Mouse (Mus musculus) embryonic facial prominence, embryonic 15.5 days (tissue): ENCODE results near the gene Mroh2a. TPM values are rescaled to one million over a fixed set of nuclear protein-coding genes. Genes with fewer than 3 reads are reported as not detected.

Experiments used
- ATAC-seq: fragments of 200-750 bp; cut with Nextera tagmentation; 2 replicates; pipeline ENCODE4 v1.8.0; 2017; ENCODE audit warnings: low read depth, moderate TSS enrichment; ENCODE audit not compliant: insufficient number of reproducible peaks, low FRiP score, low TSS enrichment
- H3K27ac ChIP-seq: fragments of 300-500 bp; sonication (generic); replicated peaks from 2 replicates; pipeline ENCODE4 v1.5.1; 2015; ENCODE audit warnings: mild to moderate bottlenecking, inconsistent platforms
- H3K27me3 ChIP-seq: fragments of 300-500 bp; sonication (generic); 2 replicates; pipeline ENCODE4 v1.6.1; 2015; ENCODE audit warnings: inconsistent platforms
- H3K36me3 ChIP-seq: fragments of 300-500 bp; sonication (generic); 2 replicates; pipeline ENCODE4 v1.6.1; 2015; ENCODE audit warnings: mild to moderate bottlenecking, inconsistent platforms
- H3K4me1 ChIP-seq: fragments of 300-500 bp; sonication (generic); 2 replicates; pipeline ENCODE4 v1.6.1; 2015; ENCODE audit warnings: inconsistent platforms
- H3K4me2 ChIP-seq: fragments of 300-500 bp; sonication (generic); replicated peaks from 2 replicates; pipeline ENCODE4 v1.6.1; 2015; ENCODE audit warnings: mild to moderate bottlenecking, inconsistent platforms
- H3K4me3 ChIP-seq: fragments of 300-500 bp; sonication (generic); replicated peaks from 2 replicates; pipeline ENCODE4 v1.5.1; 2015; ENCODE audit warnings: mild to moderate bottlenecking, inconsistent platforms
- H3K9ac ChIP-seq: fragments of 300-500 bp; sonication (generic); 2 replicates; pipeline ENCODE4 v1.6.1; 2015; ENCODE audit warnings: inconsistent platforms
- H3K9me3 ChIP-seq: fragments of 300-500 bp; sonication (generic); replicated peaks from 2 replicates; pipeline ENCODE4 v1.6.1; 2016; ENCODE audit warnings: inconsistent platforms
- WGBS: fragments of 180-500 bp; shearing (Covaris S2); methylation state at CpG from one replicate; pipeline ENCODE4 v1.1.7; 2015; 5-methylcytosine and 5-hydroxymethylcytosine counted together
- polyA plus RNA-seq: library from polyadenylated mRNA; unstranded; fragments of >200 nt; fragmentation: Nextera tagmentation; extraction: Ambion mirVana; gene quantifications from 2 replicates; pipeline ENCODE4 v1.2.1, GENCODE M21; 2015

Mroh2a gene
- 0.98 and 1.4 TPM in 2 replicates for polyA plus RNA-seq

DNA sequence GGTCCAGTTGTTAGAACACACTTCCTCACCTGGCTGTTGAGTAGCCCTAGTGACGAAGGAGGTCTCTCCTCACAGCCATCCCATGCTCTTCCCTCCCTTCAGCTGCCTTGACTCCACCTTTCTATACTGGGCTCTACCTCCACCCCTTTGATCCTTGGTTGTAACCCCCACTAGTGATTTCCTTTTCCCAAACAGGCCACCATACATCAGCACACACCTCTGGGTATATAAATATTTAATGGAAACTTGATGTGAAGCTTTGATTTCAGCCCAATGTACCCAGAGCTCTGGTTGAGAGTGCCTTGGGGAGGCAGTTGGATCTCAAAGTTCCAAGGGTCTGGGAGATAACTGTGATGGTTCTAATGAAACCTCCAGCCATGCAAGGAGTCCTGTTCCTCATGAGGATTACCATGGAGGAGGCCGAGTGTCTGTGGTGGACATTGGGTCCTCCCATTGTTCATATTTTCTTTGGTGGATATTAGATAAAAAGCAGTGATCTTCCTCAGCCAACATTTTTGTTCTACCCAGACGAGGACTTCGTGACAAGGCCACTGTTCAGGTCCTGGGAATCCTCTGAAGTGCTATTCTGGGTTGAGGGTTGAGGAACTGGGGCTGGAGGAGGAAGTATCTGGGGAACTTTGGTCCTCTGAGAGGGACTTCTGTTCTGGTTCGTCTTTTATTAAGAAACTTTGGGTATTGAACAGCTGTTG is at the start of gene Mroh2a:
Gene Mroh2a (plus strand): TSS at position 317 of the 710 bp plus-strand sequence.
- Histone ChIP-seq H3K4me2 (no peak within 1 kb of the TSS), H3K36me3 (no peaks in the 10 kb centered on the region), H3K27ac (no peak within 1 kb of the TSS), H3K4me3 (no peak within 1 kb of the TSS), H3K9ac (no peak within 1 kb of the TSS), H3K9me3 (peaks cover 58% of the 10 kb centered on the region), H3K4me1 (no peaks in the 10 kb centered on the region), H3K27me3 (no peaks in the 10 kb centered on the region)
- ATAC-seq = no peak
- 53% methylated on average over 5 of the region's 5 CpGs for WGBS

DNA sequence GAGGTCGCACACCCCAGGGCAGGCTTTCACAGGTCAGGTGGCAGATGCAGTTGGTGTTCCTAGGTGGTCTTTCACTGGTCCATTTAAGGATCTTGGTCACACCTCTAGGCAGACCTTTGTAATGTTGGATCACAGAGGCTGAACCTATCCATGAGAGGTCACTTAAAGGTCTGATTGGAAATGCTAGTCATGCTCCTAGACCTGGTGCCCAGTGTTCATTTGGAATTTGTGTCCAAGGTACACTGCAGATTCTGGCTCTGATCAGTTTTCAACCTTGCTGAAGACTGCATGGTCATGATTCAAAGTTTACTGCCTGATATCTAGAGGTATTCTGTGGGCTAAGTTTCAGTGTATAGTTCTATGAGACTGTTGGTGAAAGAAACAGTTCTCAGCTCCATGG is 47.1 kb upstream of the Mroh2a start:
- Histone ChIP-seq H3K27me3 (no peaks in the 10 kb centered on the region), H3K9me3 (peaks cover 15% of the 10 kb centered on the region), H3K27ac (no peak overlapping the region), H3K9ac (no peak overlapping the region), H3K4me3 (no peak overlapping the region), H3K4me2 (no peak overlapping the region), H3K36me3 (no peaks in the 10 kb centered on the region), H3K4me1 (no peaks in the 10 kb centered on the region)
- 92% methylated on average over 1 of the region's 1 CpGs for WGBS
- ATAC-seq = no peak

DNA sequence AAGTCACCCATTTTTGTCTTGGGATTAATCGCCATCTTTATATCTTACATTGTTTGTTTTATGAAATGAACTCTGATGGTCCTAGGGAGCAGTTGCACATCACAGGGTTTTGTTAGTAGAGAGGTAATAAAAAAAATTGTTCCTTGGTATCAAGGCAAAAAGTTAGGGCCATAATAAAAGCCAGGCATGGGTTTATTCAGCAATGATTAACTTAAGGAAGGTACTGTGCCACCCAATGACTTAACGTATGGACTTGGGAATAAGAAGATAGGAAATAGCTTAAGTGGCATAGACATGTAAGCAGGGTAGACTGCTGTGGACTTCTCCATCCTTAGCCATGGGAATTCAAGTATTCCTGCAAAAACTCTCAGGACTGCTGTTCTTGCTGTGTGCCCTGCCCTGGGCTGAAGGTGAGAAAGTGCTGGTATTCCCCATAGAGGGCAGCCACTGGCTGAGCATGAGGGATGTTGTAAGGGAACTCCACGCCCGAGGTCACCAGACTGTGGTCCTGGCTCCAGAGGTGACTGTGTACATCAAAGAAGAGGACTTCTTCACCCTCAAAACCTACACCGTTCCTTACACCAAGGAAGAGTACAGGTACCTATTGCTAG is 40.4 kb upstream of the Mroh2a start:
- 85% methylated on average over 5 of the region's 5 CpGs for WGBS
- Histone ChIP-seq H3K27me3 (no peaks in the 10 kb centered on the region), H3K9ac (no peak overlapping the region), H3K4me3 (no peak overlapping the region), H3K27ac (no peak overlapping the region), H3K9me3 (no peaks in the 10 kb centered on the region), H3K36me3 (no peaks in the 10 kb centered on the region), H3K4me2 (no peak overlapping the region), H3K4me1 (no peaks in the 10 kb centered on the region)
- ATAC-seq = no peak

DNA sequence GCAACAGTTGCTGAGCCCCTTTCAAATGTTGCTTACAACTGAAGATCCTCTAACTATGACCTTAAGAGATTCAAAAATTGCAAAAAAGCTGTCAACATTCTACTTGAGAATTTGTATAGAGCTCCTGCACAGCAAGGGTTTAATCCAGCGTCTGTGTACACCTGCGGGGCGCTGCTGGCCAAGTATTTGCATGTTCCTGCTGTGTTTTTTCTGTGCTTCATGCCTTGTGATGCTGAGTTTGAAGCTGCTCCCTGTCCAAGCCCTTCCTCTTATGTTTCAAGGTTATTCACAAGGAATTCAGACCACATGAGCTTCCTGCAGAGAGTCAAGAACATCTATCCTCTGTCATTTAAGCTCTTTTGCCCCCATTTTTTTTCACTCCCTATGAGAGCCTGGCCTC is 34.6 kb upstream of the Mroh2a start:
- 61% methylated on average over 3 of the region's 3 CpGs for WGBS
- H3K27ac ChIP-seq = no peak overlapping the region

DNA sequence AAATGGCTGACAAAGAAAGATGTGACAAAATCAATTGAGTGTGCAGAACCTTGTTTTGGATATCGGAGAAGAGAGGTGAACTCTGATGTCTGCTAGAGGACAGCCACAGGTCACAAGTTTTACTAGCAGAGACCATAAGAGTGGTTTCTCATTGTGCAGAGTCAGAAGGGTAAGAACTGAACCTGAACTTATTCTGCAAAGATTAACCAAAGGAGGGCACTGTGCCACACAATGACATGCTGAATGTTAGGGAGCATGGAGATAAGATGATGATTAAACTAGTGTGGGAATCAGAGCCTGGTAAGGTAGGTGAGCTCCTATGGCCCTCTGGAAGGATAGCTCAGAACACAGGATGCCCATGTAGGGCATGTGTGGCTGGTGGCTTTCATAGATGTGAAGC is 31.1 kb upstream of the Mroh2a start:
- H3K27ac ChIP-seq = no peak overlapping the region
- no peak for ATAC-seq
- no peak overlapping the region for H3K4me2 ChIP-seq
- no peaks in the 10 kb centered on the region for H3K36me3 ChIP-seq
- no peaks in the 10 kb centered on the region for H3K27me3 ChIP-seq
- no peak overlapping the region for H3K9ac ChIP-seq
- H3K4me3 ChIP-seq = no peak overlapping the region
- H3K4me1 ChIP-seq = no peaks in the 10 kb centered on the region
- WGBS = 90% methylated on average over 1 of the region's 1 CpGs
- H3K9me3 ChIP-seq = no peaks in the 10 kb centered on the region

More for the DNA sequence above, 34.6 kb upstream of the Mroh2a start:
- no peaks in the 10 kb centered on the region for H3K36me3 ChIP-seq
- no peaks in the 10 kb centered on the region for H3K9me3 ChIP-seq
- no peaks in the 10 kb centered on the region for H3K27me3 ChIP-seq
- H3K4me3 ChIP-seq = no peak overlapping the region
- H3K4me1 ChIP-seq = no peaks in the 10 kb centered on the region
- H3K4me2 ChIP-seq = no peak overlapping the region
- ATAC-seq = no peak
- no peak overlapping the region for H3K9ac ChIP-seq

DNA sequence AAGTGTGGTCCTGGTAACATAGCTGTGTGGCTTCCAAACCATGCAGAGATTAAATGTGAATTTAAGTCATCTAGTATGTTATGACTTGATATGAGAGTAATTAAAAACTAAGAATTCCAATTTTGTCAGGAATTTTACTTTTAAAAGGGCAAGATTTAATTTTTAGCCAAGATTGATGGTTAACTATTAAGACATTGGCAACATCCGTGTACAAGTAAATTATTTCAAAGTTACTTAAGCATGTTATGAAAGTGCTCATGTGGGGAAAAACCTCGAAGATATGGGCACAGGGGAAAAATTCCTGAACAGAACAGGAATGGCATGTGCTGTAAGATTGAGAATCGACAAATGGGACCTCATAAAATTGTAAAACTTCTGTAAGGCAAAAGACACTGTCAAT is 29.3 kb upstream of the Mroh2a start:
- no peak overlapping the region for H3K4me3 ChIP-seq
- WGBS = 64% methylated on average over 3 of the region's 3 CpGs
- H3K27ac ChIP-seq = no peak overlapping the region
- no peak overlapping the region for H3K4me2 ChIP-seq
- H3K9ac ChIP-seq = no peak overlapping the region
- no peaks in the 10 kb centered on the region for H3K36me3 ChIP-seq
- no peak for ATAC-seq
- H3K9me3 ChIP-seq = no peaks in the 10 kb centered on the region
- H3K4me1 ChIP-seq = no peaks in the 10 kb centered on the region
- no peaks in the 10 kb centered on the region for H3K27me3 ChIP-seq

DNA sequence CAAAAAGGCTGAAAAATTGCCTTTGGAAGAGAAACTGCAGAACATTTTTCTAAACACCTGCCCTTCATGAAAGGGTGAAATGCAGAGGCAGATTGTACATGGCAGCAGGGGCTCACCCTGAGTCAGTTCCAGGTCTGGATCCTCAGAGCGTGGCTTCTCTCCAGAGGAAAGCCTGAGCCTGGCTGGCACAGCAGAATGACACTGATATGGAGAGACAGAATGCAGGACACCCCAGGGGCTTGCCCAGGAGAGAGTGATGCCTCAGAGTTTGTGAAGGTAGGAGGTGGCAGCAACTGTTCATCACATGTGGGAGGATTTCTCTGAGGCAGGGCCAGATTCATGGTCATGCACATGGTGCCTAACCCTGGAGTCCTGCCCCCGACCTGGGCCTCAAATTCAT is 26.8 kb upstream of the Mroh2a start:
- 73% methylated on average over 2 of the region's 2 CpGs for WGBS
- Histone ChIP-seq H3K4me3 (no peak overlapping the region), H3K9ac (no peak overlapping the region), H3K4me1 (peaks cover 1% of the 10 kb centered on the region; the same call in 1 of the 2 replicates), H3K4me2 (no peak overlapping the region), H3K27ac (no peak overlapping the region), H3K36me3 (no peaks in the 10 kb centered on the region), H3K9me3 (no peaks in the 10 kb centered on the region), H3K27me3 (no peaks in the 10 kb centered on the region)
- ATAC-seq = no peak

DNA sequence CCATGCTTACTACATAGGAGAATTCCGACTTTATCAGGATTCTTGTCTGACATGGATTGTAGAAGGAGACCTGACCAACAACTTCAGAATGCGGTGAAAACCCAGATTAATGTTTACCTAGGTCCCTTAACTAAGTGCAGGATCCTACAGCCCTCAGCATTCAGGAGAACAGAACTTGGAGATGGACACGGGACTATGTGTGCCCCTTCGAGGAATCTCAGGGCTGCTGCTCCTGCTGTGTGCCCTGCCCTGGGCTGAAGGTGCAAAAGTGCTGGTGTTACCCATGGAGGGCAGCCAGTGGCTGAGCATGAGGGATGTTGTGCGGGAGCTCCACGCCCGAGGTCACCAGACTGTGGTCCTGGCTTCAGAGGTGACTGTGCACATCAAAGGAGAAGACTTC is 26.3 kb upstream of the Mroh2a start, which contains the start of gene Ugt1a2:
Gene Ugt1a2 (plus strand): TSS at position 146 of the 400 bp plus-strand sequence.
- Histone ChIP-seq H3K9ac (no peak within 1 kb of the TSS), H3K36me3 (no peaks in the 10 kb centered on the region), H3K4me2 (no peak within 1 kb of the TSS), H3K27me3 (no peaks in the 10 kb centered on the region), H3K9me3 (no peaks in the 10 kb centered on the region), H3K4me3 (no peak within 1 kb of the TSS), H3K27ac (no peak within 1 kb of the TSS), H3K4me1 (peaks cover 6% of the 10 kb centered on the region; the same call in 1 of the 2 replicates)
- no peak for ATAC-seq
- WGBS = 80% methylated on average over 7 of the region's 7 CpGs

DNA sequence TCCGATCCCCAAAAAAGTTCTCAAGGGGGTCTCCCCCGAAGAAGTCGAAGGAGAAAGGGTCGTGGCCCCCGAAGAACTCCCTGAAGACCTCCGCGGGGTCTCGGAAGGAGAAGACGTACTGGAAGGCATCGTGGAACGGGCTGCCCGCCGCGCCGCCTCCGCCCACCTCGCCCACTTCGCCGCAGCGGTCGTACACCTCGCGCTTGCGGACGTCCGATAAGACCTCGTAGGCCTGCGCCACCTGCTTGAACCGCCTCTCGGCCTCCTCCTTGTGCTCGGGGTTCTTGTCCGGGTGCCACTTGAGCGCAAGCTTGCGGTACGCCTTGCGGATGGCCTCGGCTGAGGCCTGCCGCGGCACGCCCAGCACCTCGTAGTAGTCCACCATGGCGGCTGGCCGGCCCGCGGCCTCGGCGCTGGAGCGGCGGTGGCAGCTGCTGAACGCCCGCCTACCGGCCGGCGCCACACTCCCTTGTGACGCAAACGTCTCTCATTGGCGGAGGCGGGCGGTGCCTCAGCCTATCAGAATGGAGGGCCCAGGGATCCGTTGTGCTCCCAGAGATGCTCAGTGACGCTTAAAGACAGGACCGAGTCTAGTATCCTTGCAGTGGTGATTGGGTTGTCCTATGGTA is 21.4 kb upstream of the Mroh2a start, which contains the start of gene Dnajb3:
Gene Dnajb3 (minus strand): TSS at position 489 of the 629 bp plus-strand sequence.
- WGBS = 6% methylated on average over 62 of the region's 62 CpGs
- peak; percentile 97 for ATAC-seq

DNA sequence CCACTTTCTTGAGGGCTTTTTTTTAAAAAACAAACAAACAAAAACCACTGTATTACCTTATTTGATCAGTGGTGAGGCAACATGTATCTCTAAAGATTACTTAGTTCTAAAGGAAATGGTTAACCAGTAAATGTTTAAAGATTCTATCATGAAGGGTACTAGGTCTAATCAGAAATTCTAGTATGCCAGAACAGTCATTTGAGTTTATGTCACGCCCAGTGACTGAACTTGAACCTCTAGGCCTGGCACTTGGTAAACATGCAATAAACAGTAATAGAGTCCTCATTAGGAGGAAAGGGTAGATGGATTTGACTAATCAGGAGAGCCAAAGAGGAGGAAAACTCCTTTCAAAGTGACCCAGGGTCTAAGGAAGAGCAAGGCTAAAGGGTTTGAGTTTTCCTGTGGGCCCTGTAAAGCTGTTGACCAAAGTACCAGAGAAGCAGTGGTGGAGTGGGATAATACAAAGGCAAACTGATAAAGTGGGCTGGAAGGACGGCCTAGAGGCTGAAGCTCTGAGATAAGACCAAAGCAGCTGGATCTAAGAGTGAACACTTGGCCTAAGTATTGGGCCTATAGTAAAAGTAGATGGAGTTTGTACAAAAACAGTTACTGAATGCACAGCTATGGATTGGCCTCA is 19.8 kb upstream of the Mroh2a start:
- WGBS = 81% methylated on average over 2 of the region's 2 CpGs
- H3K9me3 ChIP-seq = peaks cover 7% of the 10 kb centered on the region
- H3K36me3 ChIP-seq = no peaks in the 10 kb centered on the region
- no peak for ATAC-seq
- H3K9ac ChIP-seq = no peak overlapping the region
- H3K4me2 ChIP-seq = no peak overlapping the region
- H3K4me3 ChIP-seq = no peak overlapping the region
- H3K27ac ChIP-seq = no peak overlapping the region
- peaks cover 7% of the 10 kb centered on the region; the same call in 1 of the 2 replicates for H3K4me1 ChIP-seq
- H3K27me3 ChIP-seq = no peaks in the 10 kb centered on the region

More for the DNA sequence above, 21.4 kb upstream of the Mroh2a start, which contains the start of gene Dnajb3:
- no peak within 1 kb of the TSS for H3K27ac ChIP-seq
- H3K4me1 ChIP-seq = peaks cover 7% of the 10 kb centered on the region; the same call in 1 of the 2 replicates
- H3K9me3 ChIP-seq = no peaks in the 10 kb centered on the region
- H3K4me2 ChIP-seq = peak within 1 kb of the TSS; percentile 82
- peak within 1 kb of the TSS; percentile 59 for H3K9ac ChIP-seq
- no peaks in the 10 kb centered on the region for H3K27me3 ChIP-seq
- H3K36me3 ChIP-seq = no peaks in the 10 kb centered on the region
- H3K4me3 ChIP-seq = peak within 1 kb of the TSS; percentile 54

DNA sequence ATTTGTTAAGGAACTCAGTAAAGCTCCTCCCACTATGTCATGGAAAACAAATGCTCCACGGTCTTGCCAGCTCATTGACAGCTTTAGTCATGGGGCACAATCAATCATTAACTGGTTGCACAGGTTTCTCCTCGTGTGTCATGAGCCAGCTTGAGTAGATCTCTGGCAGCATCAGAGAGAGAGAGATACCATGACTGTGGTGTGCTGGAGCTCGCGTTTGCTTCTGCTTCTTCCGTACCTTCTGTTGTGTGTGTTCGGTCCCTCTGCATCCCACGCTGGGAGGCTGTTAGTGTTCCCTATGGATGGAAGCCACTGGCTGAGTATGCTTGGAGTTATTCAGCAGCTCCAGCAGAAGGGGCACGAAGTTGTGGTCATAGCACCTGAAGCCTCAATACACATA is 15.0 kb upstream of the Mroh2a start, which contains the start of gene Ugt1a1:
Gene Ugt1a1 (plus strand): TSS at position 148 of the 400 bp plus-strand sequence.
- peaks cover 47% of the 10 kb centered on the region for H3K9me3 ChIP-seq
- ATAC-seq = no peak
- H3K4me2 ChIP-seq = no peak within 1 kb of the TSS
- no peaks in the 10 kb centered on the region for H3K4me1 ChIP-seq
- no peak within 1 kb of the TSS for H3K4me3 ChIP-seq
- H3K27me3 ChIP-seq = no peaks in the 10 kb centered on the region
- no peak within 1 kb of the TSS for H3K27ac ChIP-seq
- no peaks in the 10 kb centered on the region for H3K36me3 ChIP-seq
- H3K9ac ChIP-seq = no peak within 1 kb of the TSS
- 66% methylated on average over 8 of the region's 8 CpGs for WGBS
